Mouse (Mus musculus): ENCODE data around the gene Rnf103. TPM values are rescaled to one million over a fixed set of nuclear protein-coding genes. Genes with fewer than 3 reads are reported as not detected.
A peak's percentile ranks its signal among the peaks of the same experiment; 100 is the strongest.
"Not testable (repeated sequence)": the region's sequence is repeated elsewhere in the genome, so short reads cannot be mapped to it uniquely, and the experiment has no call there.

The Rnf103 gene
- polyA plus RNA-seq (2015; fragmentation: Nextera tagmentation; extraction: Ambion mirVana): 16.7 and 17.2 TPM in 2 replicates

GRCm38 (mm10) chr6:71493675-71494340 lies at the start of gene Rnf103:
TSS of gene Rnf103 (plus strand) at chr6:71493894.
- H3K36me3 ChIP-seq: peaks cover 13% of the 10 kb centered on the region; the same call in 1 of the 2 replicates
- H3K27me3 ChIP-seq: no peaks in the 10 kb centered on the region
- H3K4me3 ChIP-seq (replicated peaks): peak within 1 kb of the TSS; percentile 95
- H3K9ac ChIP-seq: peak within 1 kb of the TSS; percentile 98
- H3K9me3 ChIP-seq (replicated peaks): no peaks in the 10 kb centered on the region
- WGBS: under 1% methylated on average over 79 of the region's 79 CpGs
- H3K4me2 ChIP-seq: peak within 1 kb of the TSS; percentile 77
- ATAC-seq (replicated peaks; ENCODE audit: low FRiP score): peak; percentile 99
- peak within 1 kb of the TSS; percentile 99 for H3K27ac ChIP-seq
- peaks cover 21% of the 10 kb centered on the region for H3K4me1 ChIP-seq

GRCm38 (mm10) chr6:71444756-71445155 lies 48.9 kb upstream of the Rnf103 start:
- ATAC-seq (replicated peaks; ENCODE audit: low FRiP score): no peak
- 56% methylated on average over 1 of the region's 1 CpGs for WGBS
- Histone ChIP-seq H3K27ac (no peak overlapping the region), H3K4me2 (no peak overlapping the region), H3K9me3 (replicated peaks) (no peaks in the 10 kb centered on the region), H3K9ac (no peak overlapping the region), H3K4me1 (peaks cover 10% of the 10 kb centered on the region), H3K4me3 (replicated peaks) (no peak overlapping the region), H3K27me3 (no peaks in the 10 kb centered on the region), H3K36me3 (no peaks in the 10 kb centered on the region)

DNA sequence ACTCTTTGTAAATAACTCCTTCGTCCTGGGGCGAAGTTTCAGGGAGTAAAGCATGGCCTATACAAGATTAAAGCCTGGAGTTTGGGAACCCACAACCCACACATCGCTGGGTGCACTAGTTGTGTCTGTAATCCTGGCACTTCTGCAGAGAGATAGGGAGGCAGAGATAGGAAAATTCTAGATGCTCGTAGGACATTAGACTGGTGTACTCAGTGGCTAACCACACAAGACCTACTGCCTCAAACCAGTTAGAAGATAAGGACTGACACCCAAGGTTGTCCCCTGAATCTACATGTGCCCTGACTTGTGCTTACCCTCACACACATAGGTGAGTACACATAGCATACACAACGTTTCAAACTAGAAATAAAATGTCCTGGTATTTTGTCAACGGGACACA lies 48.1 kb upstream of the Rnf103 start:
- Histone ChIP-seq H3K4me1 (peaks cover 10% of the 10 kb centered on the region), H3K36me3 (no peaks in the 10 kb centered on the region), H3K9me3 (replicated peaks) (no peaks in the 10 kb centered on the region), H3K9ac (no peak overlapping the region), H3K27ac (no peak overlapping the region), H3K4me2 (no peak overlapping the region), H3K4me3 (replicated peaks) (no peak overlapping the region), H3K27me3 (no peaks in the 10 kb centered on the region)
- 83% methylated on average over 6 of the region's 6 CpGs for WGBS
- no peak for ATAC-seq (replicated peaks; ENCODE audit: low FRiP score)

DNA sequence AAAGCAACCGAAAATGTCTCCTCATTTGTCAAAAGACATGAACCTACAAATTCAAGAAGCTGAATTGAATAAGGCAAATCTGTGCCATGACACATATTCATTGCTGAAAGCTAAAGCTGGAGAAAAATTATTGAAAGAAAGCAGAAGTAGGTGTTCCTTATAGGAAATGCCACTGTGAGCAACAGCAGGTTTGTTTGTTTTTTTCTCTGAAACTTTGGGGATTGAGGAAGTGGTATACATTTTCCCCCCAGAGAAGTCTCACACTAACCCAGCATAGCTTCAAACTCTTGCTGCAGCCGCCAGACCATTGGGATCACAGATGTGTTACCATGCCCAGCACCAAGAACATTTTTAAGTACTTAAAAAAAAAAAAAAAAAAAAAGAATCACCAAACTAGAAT lies 40.9 kb upstream of the Rnf103 start:
- no peaks in the 10 kb centered on the region for H3K36me3 ChIP-seq
- no peaks in the 10 kb centered on the region for H3K27me3 ChIP-seq
- 84% methylated on average over 2 of the region's 2 CpGs for WGBS
- no peak overlapping the region for H3K4me3 ChIP-seq (replicated peaks)
- no peaks in the 10 kb centered on the region for H3K4me1 ChIP-seq
- no peak overlapping the region for H3K4me2 ChIP-seq
- no peak overlapping the region for H3K27ac ChIP-seq
- no peaks in the 10 kb centered on the region for H3K9me3 ChIP-seq (replicated peaks)
- no peak for ATAC-seq (replicated peaks; ENCODE audit: low FRiP score)
- no peak overlapping the region for H3K9ac ChIP-seq

GRCm38 (mm10) chr6:71453983-71454739 lies 39.5 kb upstream of the Rnf103 start:
- not testable (repeated sequence) for H3K9ac ChIP-seq; H3K4me1 ChIP-seq; H3K4me3 ChIP-seq (replicated peaks); H3K27ac ChIP-seq; H3K4me2 ChIP-seq; H3K27me3 ChIP-seq; H3K36me3 ChIP-seq; H3K9me3 ChIP-seq (replicated peaks); ATAC-seq (replicated peaks; ENCODE audit: low FRiP score)

DNA sequence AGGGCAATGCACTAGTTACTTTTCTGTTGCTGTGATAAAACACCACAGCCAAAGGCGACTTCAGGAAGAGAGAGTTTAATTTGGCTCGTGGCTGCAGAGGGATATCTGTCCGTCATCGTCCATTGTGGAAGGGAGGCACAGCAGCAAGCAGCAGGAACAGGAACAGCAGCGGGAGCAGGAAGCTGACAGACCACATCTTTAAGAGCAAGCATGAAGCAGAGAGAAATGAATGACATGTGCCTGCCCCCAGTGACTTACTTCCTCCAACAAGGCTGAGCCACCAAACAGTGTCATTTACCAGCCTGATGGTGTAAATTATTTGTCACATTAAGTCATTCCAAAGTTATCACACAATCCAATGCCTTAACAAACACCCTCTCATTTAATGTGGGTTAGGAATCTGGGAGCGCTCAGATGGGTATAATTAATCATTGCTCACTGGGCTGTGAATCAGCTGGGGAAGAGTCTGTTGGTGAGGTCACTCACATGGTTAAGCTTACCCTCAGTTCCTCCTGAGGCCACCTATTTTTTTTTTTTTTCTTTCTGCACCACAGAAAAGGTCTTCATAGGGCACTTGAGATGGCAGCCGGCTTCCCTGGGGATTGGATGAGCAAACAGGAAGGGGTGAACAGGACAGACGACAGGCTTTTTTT lies 35.6 kb upstream of the Rnf103 start:
- no peak overlapping the region for H3K9ac ChIP-seq
- ATAC-seq (replicated peaks; ENCODE audit: low FRiP score): no peak
- no peak overlapping the region for H3K4me2 ChIP-seq
- no peaks in the 10 kb centered on the region for H3K4me1 ChIP-seq
- WGBS: 65% methylated on average over 8 of the region's 8 CpGs
- no peaks in the 10 kb centered on the region for H3K9me3 ChIP-seq (replicated peaks)
- H3K27ac ChIP-seq: no peak overlapping the region
- H3K36me3 ChIP-seq: no peaks in the 10 kb centered on the region
- no peaks in the 10 kb centered on the region for H3K27me3 ChIP-seq
- H3K4me3 ChIP-seq (replicated peaks): no peak overlapping the region

- no peak overlapping the region for H3K4me2 ChIP-seq
- no peak for ATAC-seq (replicated peaks; ENCODE audit: low FRiP score)
- H3K27me3 ChIP-seq: no peaks in the 10 kb centered on the region
- H3K9ac ChIP-seq: no peak overlapping the region
- H3K4me1 ChIP-seq: no peaks in the 10 kb centered on the region
- H3K27ac ChIP-seq: no peak overlapping the region
- H3K36me3 ChIP-seq: no peaks in the 10 kb centered on the region
- no peaks in the 10 kb centered on the region for H3K9me3 ChIP-seq (replicated peaks)
- WGBS: 90% methylated on average over 3 of the region's 3 CpGs
- H3K4me3 ChIP-seq (replicated peaks): no peak overlapping the region
These were observed 28.5 kb upstream of the Rnf103 start for GRCm38 (mm10) chr6:71465146-71465545.

GRCm38 (mm10) chr6:71467766-71468165 lies 25.9 kb upstream of the Rnf103 start:
- no peaks in the 10 kb centered on the region for H3K9me3 ChIP-seq (replicated peaks)
- no peak overlapping the region for H3K4me2 ChIP-seq
- no peak for ATAC-seq (replicated peaks; ENCODE audit: low FRiP score)
- H3K4me3 ChIP-seq (replicated peaks): no peak overlapping the region
- no peaks in the 10 kb centered on the region for H3K36me3 ChIP-seq
- WGBS: 82% methylated on average over 4 of the region's 4 CpGs
- no peaks in the 10 kb centered on the region for H3K4me1 ChIP-seq
- no peak overlapping the region for H3K27ac ChIP-seq
- no peak overlapping the region for H3K9ac ChIP-seq
- no peaks in the 10 kb centered on the region for H3K27me3 ChIP-seq

GRCm38 (mm10) chr6:71469291-71469690 lies 24.4 kb upstream of the Rnf103 start:
- H3K9me3 ChIP-seq (replicated peaks): no peaks in the 10 kb centered on the region
- no peak for ATAC-seq (replicated peaks; ENCODE audit: low FRiP score)
- H3K4me2 ChIP-seq: no peak overlapping the region
- no peak overlapping the region for H3K4me3 ChIP-seq (replicated peaks)
- no peak overlapping the region for H3K9ac ChIP-seq
- 47% methylated on average over 3 of the region's 3 CpGs for WGBS
- H3K36me3 ChIP-seq: no peaks in the 10 kb centered on the region
- no peaks in the 10 kb centered on the region for H3K27me3 ChIP-seq
- H3K27ac ChIP-seq: no peak overlapping the region
- no peaks in the 10 kb centered on the region for H3K4me1 ChIP-seq

DNA sequence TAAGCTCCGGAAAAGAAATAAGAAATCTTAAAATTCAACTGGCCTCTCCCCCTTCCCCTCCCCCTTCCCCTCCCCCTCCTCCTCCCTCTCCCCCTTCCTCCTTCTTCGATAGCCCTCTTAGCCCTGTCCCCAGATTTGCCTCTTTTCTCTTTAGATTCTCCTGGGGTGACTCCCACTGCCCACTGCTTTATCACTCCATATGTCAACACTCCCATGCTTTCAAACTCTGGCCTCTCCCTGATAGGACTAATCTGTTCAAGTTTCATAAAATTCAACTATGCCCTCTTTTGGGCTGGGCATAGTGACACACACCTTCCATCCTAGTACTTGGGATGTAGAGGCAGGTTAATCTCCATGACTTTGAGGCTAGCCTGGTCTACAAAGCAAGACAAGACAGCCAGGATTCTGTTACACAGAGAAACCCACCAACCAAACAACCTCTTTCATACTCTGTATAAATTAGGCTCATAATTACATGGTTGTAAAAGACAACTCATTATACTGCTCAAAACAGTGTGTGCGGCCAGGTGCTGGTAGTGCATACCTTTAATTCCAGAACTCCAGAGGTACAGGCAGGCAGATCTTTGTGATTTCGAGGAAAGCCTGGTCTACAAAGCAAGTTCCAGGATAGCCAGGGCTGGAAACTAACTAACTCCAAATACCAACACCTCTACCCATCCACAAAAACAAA lies 21.7 kb upstream of the Rnf103 start:
- H3K27me3 ChIP-seq: no peaks in the 10 kb centered on the region
- H3K4me1 ChIP-seq: no peaks in the 10 kb centered on the region
- WGBS: 76% methylated on average over 4 of the region's 4 CpGs
- H3K4me2 ChIP-seq: no peak overlapping the region
- H3K27ac ChIP-seq: no peak overlapping the region
- no peak overlapping the region for H3K4me3 ChIP-seq (replicated peaks)
- H3K9ac ChIP-seq: no peak overlapping the region
- no peaks in the 10 kb centered on the region for H3K9me3 ChIP-seq (replicated peaks)
- ATAC-seq (replicated peaks; ENCODE audit: low FRiP score): no peak
- no peaks in the 10 kb centered on the region for H3K36me3 ChIP-seq

DNA sequence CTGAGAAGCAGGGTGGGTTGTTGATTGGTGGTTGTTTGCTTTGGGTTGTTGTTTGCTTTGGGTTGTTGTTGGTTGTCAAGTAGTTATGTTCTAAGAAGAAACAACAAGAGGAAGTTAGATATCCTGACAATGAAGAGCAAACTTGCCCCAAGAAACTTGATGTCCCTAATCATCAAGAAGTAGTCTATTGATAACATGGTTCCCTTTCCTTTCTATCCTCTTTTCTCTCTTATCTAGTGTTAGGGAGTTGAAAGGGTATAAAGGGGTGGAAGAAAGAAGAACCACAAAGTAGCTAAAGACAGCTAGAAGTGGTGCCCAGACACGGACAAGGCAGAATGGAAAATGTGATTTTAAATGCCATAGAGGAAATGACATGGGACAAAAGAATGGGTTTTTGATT lies 20.9 kb upstream of the Rnf103 start:
- no peak for ATAC-seq (replicated peaks; ENCODE audit: low FRiP score)

GRCm38 (mm10) chr6:71475604-71476003 lies 18.1 kb upstream of the Rnf103 start:
- WGBS: 93% methylated on average over 3 of the region's 3 CpGs
- no peak for ATAC-seq (replicated peaks; ENCODE audit: low FRiP score)
- no peak overlapping the region for H3K27ac ChIP-seq
- H3K27me3 ChIP-seq: no peaks in the 10 kb centered on the region
- H3K9me3 ChIP-seq (replicated peaks): no peaks in the 10 kb centered on the region
- no peak overlapping the region for H3K4me3 ChIP-seq (replicated peaks)
- H3K36me3 ChIP-seq: no peaks in the 10 kb centered on the region
- H3K4me1 ChIP-seq: no peaks in the 10 kb centered on the region
- no peak overlapping the region for H3K4me2 ChIP-seq
- no peak overlapping the region for H3K9ac ChIP-seq

More for the DNA sequence above, 20.9 kb upstream of the Rnf103 start:
- Histone ChIP-seq H3K9me3 (replicated peaks) (no peaks in the 10 kb centered on the region), H3K27ac (no peak overlapping the region), H3K27me3 (no peaks in the 10 kb centered on the region), H3K9ac (no peak overlapping the region), H3K36me3 (no peaks in the 10 kb centered on the region), H3K4me3 (replicated peaks) (no peak overlapping the region), H3K4me2 (no peak overlapping the region), H3K4me1 (no peaks in the 10 kb centered on the region)
- 93% methylated on average over 1 of the region's 1 CpGs for WGBS
